Mouse (Mus musculus): ENCODE measurements around the gene Sh3bp5.

- TF ChIP-seq CHD2 (IDR thresholded peaks at IDR 0.05; ENCODE audit: low read depth, low read length) (no peak), MAFK (IDR thresholded peaks at IDR 0.05; ENCODE audit: insufficient read depth, low read depth, low read length) (no peak)
Observed at GRCm38 (mm10) chr14:31422395-31422794, 13.5 kb downstream of the Sh3bp5 start.

Data from ES-E14 (cell line).